Mouse (Mus musculus) left cerebral cortex, adult 2 months (tissue): ENCODE data around the gene Sdk1. TPM values are rescaled to one million over a fixed set of nuclear protein-coding genes. Genes with fewer than 3 reads are reported as not detected.
"Not testable (repeated sequence)": the region's sequence is repeated elsewhere in the genome, so short reads cannot be mapped to it uniquely, and the experiment has no call there.

Experiments used
- DNase-seq, 2 experiments: peaks; one replicate each; pipeline ENCODE4 v3.0.0; 2021 to 2022; ENCODE audit warnings: low spot score in 2 of 2, mixed read lengths in 1 of 2; ENCODE audit errors: extremely low spot score in 1 of 2
- H3K27ac ChIP-seq: fragments of 200-600 bp; 2 replicates; pipeline ENCODE4 v1.8.1; 2022
- H3K4me3 ChIP-seq: fragments of 200-600 bp; 2 replicates; pipeline ENCODE4 v1.8.1; 2022
- CTCF ChIP-seq: fragments of 200-600 bp; IDR thresholded peaks from 2 replicates; pipeline ENCODE4 v1.8.1; 2022; ENCODE audit warnings: antibody characterized with exemption, mild to moderate bottlenecking, moderate library complexity
- intact Hi-C: fragments of 180-260 bp; cut with DNase I; formaldehyde crosslinking; loops from one replicate; pipeline ENCODE4 v1.15.1; 2025
- total RNA-seq, 2 experiments: library from RNA; stranded (reverse); gene quantifications; 2 replicates each; pipeline ENCODE4 v1.2.3; 2021

Sdk1 gene
- total RNA-seq, 2 experiments from 2014 or later, result 9.4 to 9.9 TPM

DNA sequence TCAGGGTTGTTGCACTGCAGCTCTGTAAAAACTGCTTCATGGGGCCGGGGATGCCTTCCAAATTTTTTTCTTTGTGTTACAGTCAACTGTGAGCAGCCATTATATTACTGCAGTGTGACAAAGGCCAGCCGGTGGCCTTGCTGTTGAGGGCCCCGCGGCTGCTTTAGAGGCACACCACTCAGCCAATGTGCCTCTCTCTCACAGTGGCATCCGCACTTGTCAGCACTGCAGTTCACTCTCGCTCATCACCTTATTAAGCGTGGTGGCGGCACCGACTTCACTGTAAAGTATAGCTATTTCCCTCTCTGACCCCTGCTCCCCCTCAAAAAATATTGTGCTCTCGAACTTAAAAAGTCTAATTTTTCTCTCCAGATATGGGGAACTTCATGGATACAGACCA, 371.4 kb downstream of the Sdk1 start:
- intact Hi-C loops, result no loop called here
- TF ChIP-seq CTCF, result no peak

DNA sequence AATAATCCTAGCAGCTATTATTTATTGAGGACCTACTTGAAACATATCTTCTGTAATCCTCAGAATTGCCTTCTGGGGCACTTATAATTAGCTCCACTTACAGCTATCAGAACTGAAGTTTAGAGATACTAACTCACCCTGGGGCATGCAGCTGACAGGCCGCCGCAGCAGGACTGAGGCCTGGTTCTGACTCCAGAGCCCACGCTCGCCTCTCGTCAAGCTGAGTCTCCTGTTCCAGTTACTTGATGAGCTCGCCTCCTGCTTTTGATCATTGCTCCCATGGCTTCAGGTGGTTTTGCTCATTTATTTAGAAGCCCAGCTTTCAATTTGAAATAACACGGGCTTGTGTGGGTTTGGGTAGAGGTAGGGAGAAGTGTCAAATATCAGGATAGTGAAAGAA, 374.5 kb downstream of the Sdk1 start:
- no peak overlapping the region for H3K4me3 ChIP-seq
- TF ChIP-seq CTCF, result no peak
- H3K27ac ChIP-seq, result no peak overlapping the region
- DNase-seq, result no peak
- intact Hi-C loops, result no loop called here

More for the DNA sequence above, 371.4 kb downstream of the Sdk1 start:
- DNase-seq, result no peak
- no peak overlapping the region for H3K27ac ChIP-seq
- no peak overlapping the region for H3K4me3 ChIP-seq

DNA sequence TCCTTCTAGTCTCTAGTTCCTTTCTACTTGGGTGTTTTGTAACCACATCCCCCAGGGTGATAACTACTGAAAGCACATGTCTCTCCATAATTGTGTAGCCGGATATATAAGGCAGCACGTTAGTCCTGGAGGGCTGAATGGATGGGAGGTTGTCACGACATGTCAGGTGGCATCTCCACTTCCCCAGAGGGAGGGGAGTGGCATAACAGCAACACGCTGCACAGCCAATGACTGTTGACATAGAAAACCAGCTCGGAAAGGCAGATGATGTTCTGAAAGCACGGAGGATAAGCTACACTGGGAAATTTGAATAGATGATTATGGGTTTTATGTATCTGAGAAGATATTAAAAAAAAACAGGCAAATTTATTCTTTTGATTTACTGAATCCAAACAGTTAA, 376.4 kb downstream of the Sdk1 start:
- DNase-seq, result no peak
- intact Hi-C loops, result no loop called here
- Histone ChIP-seq H3K27ac (no peak overlapping the region), H3K4me3 (no peak overlapping the region)
- TF ChIP-seq CTCF, result no peak

DNA sequence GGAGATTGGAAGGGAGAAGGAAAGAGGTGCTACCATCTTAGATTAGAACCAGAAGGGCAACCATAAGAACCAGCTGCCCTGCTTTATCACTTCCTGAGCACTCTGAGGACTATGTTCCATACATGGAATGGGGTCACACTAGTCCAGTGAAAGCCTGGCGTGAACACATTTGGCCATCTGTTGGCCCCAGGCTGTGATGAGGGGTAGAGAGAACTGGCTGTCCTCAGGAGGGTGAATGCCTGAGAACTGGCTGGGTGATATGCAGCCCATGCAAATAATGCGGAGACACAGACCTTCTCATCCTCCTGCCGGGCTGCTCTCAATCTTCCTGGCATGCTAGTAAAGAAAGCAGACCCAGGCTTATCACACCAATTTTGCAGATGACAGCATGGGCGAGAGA, 384.1 kb downstream of the Sdk1 start:
- no peak for TF ChIP-seq CTCF
- no peak overlapping the region for H3K27ac ChIP-seq
- H3K4me3 ChIP-seq, result no peak overlapping the region
- no peak for DNase-seq
- intact Hi-C loops, result no loop called here

DNA sequence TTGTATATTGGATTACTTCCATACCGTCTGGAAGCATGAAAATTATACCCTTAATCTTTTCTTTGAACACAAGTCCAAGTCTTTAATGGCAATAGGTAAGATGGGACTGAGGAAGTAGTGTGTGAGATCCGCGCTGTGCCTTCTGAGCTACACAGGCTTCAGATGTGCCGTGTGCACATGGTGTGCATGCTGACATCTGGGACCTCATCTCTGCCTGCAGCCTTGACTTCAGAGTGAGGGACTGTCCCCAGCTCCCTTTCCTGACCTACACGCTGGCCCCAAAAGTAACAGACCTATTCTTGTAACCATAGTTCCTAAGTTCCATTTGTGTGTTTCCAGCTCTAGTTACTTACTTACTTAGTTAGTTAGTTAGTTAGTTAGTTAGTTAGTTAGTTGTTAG, 390.4 kb downstream of the Sdk1 start:
- DNase-seq, result no peak
- H3K27ac ChIP-seq, result no peak overlapping the region
- intact Hi-C loops, result no loop called here
- TF ChIP-seq CTCF, result no peak
- no peak overlapping the region for H3K4me3 ChIP-seq

DNA sequence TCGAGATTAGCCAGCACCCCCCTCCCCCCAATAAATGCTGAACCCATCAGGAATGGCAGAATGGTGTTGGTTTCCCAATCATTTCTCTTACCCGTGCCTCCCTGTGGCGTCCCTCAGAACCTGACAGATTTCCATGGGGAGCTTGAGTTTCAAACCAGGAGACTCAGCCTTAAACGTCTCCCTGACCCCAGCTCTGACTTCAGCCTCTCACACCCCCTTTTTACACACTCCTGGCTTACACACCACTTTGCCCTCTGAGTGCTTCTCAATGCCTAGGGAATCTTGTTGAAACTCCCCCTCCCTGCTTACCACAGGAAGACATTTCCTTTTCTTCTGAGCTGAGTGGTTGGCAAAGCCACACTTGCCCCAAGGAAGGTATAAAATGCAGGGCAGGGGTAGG, 392.0 kb downstream of the Sdk1 start:
- intact Hi-C loops, result no loop called here

DNA sequence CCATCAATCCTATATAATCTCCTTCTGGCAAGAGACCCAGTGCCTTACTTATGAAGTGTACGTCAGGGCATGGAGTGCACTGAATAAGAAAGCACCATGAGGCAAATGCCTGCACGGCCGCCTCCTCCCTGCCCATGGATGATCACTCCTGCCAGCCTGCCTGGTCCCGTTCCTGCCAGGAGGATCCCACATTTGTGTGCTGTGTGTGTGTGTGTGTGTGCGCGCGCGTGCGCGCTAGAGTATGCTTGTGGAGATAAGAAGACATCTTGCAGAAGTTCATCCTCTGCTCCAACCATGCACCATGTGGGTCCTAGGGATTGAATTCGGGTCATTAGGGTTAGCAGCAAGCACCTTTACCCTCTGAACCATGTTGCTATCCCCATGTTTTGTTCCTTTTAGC, 395.1 kb downstream of the Sdk1 start:
- DNase-seq, result no peak
- no peak overlapping the region for H3K27ac ChIP-seq
- H3K4me3 ChIP-seq, result no peak overlapping the region
- intact Hi-C loops, result no loop called here
- no peak for TF ChIP-seq CTCF

More for the DNA sequence above, 392.0 kb downstream of the Sdk1 start:
- DNase-seq, result no peak
- no peak for TF ChIP-seq CTCF
- no peak overlapping the region for H3K4me3 ChIP-seq
- H3K27ac ChIP-seq, result no peak overlapping the region

DNA sequence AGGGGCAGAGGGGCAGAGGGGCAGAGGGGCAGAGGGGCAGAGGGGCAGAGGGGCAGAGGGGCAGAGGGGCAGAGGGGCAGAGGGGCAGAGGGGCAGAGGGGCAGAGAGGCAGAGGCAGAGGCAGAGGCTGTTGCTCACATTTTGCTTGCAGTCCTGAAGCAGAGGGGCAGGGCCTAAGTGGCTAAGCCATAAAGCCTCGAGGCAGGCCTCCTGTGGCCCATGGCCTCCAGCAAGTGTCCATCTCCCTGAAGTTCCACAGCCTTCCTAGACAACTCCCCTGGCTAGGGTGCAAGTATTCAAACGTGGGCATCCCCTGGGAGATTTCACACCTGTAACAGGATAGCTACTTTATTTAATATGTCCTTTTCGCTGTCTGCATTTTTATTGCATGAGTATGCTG, 395.8 kb downstream of the Sdk1 start:
- H3K27ac ChIP-seq, DNase-seq, intact Hi-C loops, H3K4me3 ChIP-seq: not testable (repeated sequence)

DNA sequence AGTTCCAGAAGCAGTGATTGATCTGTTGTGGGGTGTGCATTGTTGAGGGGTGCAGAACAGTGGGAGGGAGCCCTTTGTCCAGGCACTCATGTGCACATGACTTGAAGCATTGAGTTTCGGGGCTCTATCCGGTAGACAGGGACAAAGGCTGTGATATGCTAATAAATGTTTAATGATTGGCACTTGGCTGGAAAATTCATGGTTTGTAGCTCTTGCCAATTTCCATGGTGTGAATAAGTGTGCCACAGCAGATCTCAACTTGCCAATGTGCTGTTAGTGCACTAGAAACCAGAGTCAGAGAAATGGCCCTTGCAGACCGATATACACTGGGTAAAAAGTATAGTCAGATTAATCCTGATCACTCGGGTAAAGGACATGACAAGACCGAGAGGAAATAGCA, 404.4 kb downstream of the Sdk1 start:
- Histone ChIP-seq H3K27ac (no peak overlapping the region), H3K4me3 (no peak overlapping the region)
- intact Hi-C loops, result no loop called here
- TF ChIP-seq CTCF, result no peak
- no peak for DNase-seq

DNA sequence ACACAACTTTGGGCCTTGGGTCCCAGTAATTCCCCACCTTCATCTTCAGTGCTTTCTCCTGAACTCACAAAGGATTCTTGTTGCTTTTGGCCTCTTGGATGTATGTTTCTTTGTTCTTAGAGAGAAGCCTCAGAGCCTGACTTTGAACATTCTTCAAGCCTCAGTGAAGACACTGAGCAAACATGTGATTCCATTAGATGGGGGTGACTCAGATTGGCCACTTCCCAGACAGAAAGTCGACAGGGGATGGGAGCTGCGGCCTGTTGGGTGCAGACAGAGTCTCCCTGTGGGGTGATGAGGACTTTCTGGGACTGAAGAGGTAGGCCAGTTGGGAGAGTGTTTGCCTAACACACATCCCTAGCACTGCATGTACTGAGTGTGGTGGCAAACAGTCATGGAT, 405.3 kb downstream of the Sdk1 start:
- intact Hi-C loops, result no loop called here
- TF ChIP-seq CTCF, result no peak

DNA sequence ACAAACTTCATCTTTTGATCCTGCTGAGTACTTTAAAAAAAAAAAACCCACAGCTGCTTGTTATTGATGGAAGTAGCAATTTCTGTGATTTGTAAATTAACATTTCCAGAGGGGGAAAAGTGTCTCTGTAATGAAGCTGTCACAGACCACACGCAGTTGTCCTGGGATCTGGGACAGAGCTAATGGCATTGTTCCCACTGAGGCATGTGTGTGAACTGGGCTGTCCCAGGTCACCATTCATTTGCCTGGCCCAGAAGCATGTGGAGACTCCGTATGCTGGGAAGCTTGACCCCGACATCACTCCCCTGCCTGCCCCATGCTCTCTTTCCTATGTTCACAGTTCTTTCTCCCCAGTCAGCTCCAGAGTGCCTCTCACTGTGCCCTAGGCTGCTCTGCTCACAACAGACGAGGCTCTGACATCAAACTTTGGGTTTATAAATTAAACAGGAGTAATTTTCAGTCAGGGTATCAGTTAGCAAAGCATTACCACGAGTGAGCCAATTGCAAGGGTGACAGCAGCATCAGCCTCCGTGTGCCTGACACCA, 408.6 kb downstream of the Sdk1 start:
- no peak overlapping the region for H3K27ac ChIP-seq
- TF ChIP-seq CTCF, result no peak
- intact Hi-C loops, result no loop called here
- no peak for DNase-seq
- H3K4me3 ChIP-seq, result no peak overlapping the region

More for the DNA sequence above, 405.3 kb downstream of the Sdk1 start:
- Histone ChIP-seq H3K4me3 (no peak overlapping the region), H3K27ac (no peak overlapping the region)
- DNase-seq, result no peak

DNA sequence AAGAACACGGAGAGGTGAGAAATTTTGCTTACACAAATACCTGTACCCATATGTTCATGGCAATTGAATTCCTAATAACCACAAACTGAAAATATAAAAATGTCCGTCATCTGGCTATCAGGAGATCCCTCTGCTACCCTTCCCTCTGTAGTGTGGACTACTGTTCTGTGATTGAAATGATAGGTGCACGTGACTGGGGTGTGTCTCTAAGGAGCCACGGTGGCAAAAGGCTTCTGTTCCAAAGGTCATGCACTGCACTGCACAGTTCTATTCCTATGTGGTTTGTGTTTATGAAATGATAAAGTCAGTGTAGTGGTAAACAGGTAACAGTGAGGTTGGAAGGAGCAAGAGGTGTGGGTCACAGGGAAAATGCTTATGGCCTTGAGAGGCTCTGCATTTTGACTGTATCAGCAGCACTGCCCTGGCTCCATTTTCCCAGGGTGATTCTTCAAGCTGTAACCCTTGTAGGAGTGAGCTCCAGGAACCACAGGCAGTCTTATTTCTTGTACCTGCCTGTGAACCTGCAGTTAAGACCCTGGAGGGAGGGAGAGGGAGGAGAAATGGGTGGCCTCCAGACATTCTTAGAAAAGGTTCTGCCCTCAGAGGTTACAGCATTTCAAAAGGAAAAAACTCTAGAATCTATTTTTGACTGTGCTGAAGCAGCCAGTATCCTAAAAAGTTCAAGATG, 410.5 kb downstream of the Sdk1 start:
- no peak for DNase-seq
- Histone ChIP-seq H3K4me3 (no peak overlapping the region), H3K27ac (no peak overlapping the region)
- TF ChIP-seq CTCF, result no peak
- intact Hi-C loops, result no loop called here

DNA sequence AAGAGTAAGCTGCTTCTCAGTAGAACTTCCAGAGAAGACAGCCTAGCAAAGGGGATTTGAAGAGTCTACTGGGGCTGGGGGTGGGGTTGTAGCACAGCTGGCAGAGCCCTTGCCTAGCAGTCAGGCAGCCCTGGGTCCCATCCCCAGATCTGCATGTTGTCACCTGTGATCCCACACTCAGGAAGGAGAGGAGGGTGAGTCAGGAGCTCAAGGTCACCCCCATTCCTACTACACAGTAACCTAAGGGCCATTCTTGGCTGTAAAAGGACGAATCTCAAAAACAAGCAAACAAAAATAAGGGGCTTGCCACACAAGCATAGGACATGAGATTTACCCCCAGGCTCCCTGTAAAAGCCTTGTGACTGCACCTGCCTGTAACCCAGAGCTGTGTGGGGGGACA, 435.1 kb downstream of the Sdk1 start:
- Histone ChIP-seq H3K27ac (no peak overlapping the region), H3K4me3 (no peak overlapping the region)
- DNase-seq, result no peak
- intact Hi-C loops, result no loop called here
- no peak for TF ChIP-seq CTCF
